Mouse (Mus musculus): ENCODE measurements around the gene Mmaa. TPM values are rescaled to one million over a fixed set of nuclear protein-coding genes. Genes with fewer than 3 reads are reported as not detected.

The Mmaa gene
- polyA plus RNA-seq, 1 experiment from 2014 or later, result 15.9 TPM

DNA sequence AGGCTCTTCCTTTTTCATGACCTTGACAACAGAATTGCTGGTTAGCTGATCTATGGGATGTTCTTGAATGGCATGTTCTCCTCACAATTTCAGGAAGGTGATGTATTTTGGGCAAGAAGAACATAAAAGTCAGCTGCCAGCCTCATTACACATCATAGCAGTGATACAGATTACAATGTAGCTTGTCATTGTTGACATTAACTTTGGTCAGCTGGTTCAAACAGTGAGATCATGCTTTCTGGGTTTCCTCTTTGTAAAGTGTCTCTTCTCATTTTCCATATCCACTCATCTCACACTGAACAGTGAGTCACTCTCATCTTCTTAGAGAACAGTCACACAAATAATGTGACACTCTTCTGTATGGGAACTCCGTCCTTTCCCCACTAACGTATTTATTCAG lies 51.3 kb downstream of the Mmaa start:
- no peak for ATAC-seq (ENCODE audit: low FRiP score)
- DNase-seq (ENCODE audit: low spot score), result no peak
- WGBS, result 89% methylated on average over 2 of the region's 2 CpGs
- no peak overlapping the region for H3K27ac ChIP-seq
- no peak overlapping the region for H3K9ac ChIP-seq
- H3K27me3 ChIP-seq (ENCODE audit: control insufficient read depth, insufficient read depth, low read length), result no peaks in the 10 kb centered on the region
- no peaks in the 10 kb centered on the region for H3K36me3 ChIP-seq (replicated peaks; ENCODE audit: control insufficient read depth, insufficient read depth)
- no peak overlapping the region for H3K4me3 ChIP-seq (replicated peaks; ENCODE audit: low read length)
- no peak overlapping the region for H3K4me2 ChIP-seq (replicated peaks)
- H3K4me1 ChIP-seq (replicated peaks; ENCODE audit: control insufficient read depth, insufficient read depth, low read length), result no peaks in the 10 kb centered on the region
- no peaks in the 10 kb centered on the region for H3K9me3 ChIP-seq (ENCODE audit: control insufficient read depth, low read length)

DNA sequence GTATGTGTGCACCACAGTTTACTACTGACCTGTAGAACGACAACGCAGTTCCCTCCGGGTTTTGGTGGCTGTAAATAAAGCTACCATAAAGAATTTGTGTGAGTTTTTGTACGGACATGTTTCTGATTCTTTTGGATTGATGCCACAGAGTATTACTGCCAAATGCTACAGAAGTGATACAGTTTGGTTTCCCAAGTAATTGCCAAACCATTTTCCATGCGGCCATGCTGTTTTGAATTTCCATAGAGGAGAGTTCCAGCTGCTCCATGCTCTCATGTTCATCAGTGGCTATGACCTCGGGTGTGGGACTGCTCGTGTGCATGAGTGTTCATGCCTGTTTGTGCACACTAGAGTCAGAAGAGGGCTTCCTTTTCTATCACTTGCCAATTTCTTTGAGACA lies 54.7 kb downstream of the Mmaa start:
- no peak overlapping the region for H3K9ac ChIP-seq
- no peak for ATAC-seq (ENCODE audit: low FRiP score)
- no peak for DNase-seq (ENCODE audit: low spot score)

DNA sequence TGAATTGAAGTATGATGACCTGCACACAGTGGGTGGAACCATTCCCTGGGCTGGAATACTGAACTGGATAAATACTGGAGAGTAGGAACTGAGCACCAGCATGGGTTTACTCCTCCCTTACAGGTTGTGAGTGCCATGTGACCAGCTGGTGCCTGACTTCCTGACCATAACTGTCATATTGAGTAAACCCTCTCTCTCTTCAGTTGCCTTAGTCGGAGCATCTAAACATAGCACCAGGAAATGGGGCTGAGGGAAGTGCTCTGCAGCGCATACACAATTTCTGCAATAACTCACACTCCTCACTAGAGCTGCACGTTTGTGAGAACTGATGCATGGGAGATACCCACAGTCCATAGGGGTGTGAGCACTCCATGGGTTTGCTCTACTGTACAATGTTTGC lies 55.4 kb downstream of the Mmaa start:
- Histone ChIP-seq H3K4me1 (replicated peaks; ENCODE audit: control insufficient read depth, insufficient read depth, low read length) (no peaks in the 10 kb centered on the region), H3K27ac (no peak overlapping the region), H3K9me3 (ENCODE audit: control insufficient read depth, low read length) (no peaks in the 10 kb centered on the region), H3K4me2 (replicated peaks) (no peak overlapping the region), H3K36me3 (replicated peaks; ENCODE audit: control insufficient read depth, insufficient read depth) (no peaks in the 10 kb centered on the region), H3K27me3 (ENCODE audit: control insufficient read depth, insufficient read depth, low read length) (no peaks in the 10 kb centered on the region), H3K9ac (no peak overlapping the region), H3K4me3 (replicated peaks; ENCODE audit: low read length) (no peak overlapping the region)
- DNase-seq (ENCODE audit: low spot score) (no peak), ATAC-seq (ENCODE audit: low FRiP score) (no peak)
- WGBS, result 85% methylated on average over 3 of the region's 3 CpGs

More for the DNA sequence above, 54.7 kb downstream of the Mmaa start:
- 88% methylated on average over 7 of the region's 7 CpGs for WGBS
- no peaks in the 10 kb centered on the region for H3K36me3 ChIP-seq (replicated peaks; ENCODE audit: control insufficient read depth, insufficient read depth)
- no peak overlapping the region for H3K4me2 ChIP-seq (replicated peaks)
- no peak overlapping the region for H3K27ac ChIP-seq
- no peak overlapping the region for H3K4me3 ChIP-seq (replicated peaks; ENCODE audit: low read length)
- H3K9me3 ChIP-seq (ENCODE audit: control insufficient read depth, low read length), result no peaks in the 10 kb centered on the region
- H3K4me1 ChIP-seq (replicated peaks; ENCODE audit: control insufficient read depth, insufficient read depth, low read length), result no peaks in the 10 kb centered on the region
- no peaks in the 10 kb centered on the region for H3K27me3 ChIP-seq (ENCODE audit: control insufficient read depth, insufficient read depth, low read length)

GRCm38 (mm10) chr8:79229266-79229888 lies 65.4 kb downstream of the Mmaa start:
- Histone ChIP-seq H3K4me3 (replicated peaks; ENCODE audit: low read length) (no peak overlapping the region), H3K36me3 (replicated peaks; ENCODE audit: control insufficient read depth, insufficient read depth) (no peaks in the 10 kb centered on the region), H3K9ac (no peak overlapping the region), H3K4me1 (replicated peaks; ENCODE audit: control insufficient read depth, insufficient read depth, low read length) (no peaks in the 10 kb centered on the region; the same call in 1 of the 2 replicates), H3K27me3 (ENCODE audit: control insufficient read depth, insufficient read depth, low read length) (no peaks in the 10 kb centered on the region), H3K27ac (no peak overlapping the region), H3K4me2 (replicated peaks) (no peak overlapping the region), H3K9me3 (ENCODE audit: control insufficient read depth, low read length) (no peaks in the 10 kb centered on the region)
- 85% methylated on average over 8 of the region's 8 CpGs for WGBS
- ATAC-seq (ENCODE audit: low FRiP score) (no peak), DNase-seq (ENCODE audit: low spot score) (peak; percentile 22)

GRCm38 (mm10) chr8:79227916-79228315 lies 66.8 kb downstream of the Mmaa start:
- no peak overlapping the region for H3K4me2 ChIP-seq (replicated peaks)
- H3K4me3 ChIP-seq (replicated peaks; ENCODE audit: low read length), result no peak overlapping the region
- ATAC-seq (ENCODE audit: low FRiP score) (no peak), DNase-seq (ENCODE audit: low spot score) (peak; percentile 7)
- no peak overlapping the region for H3K27ac ChIP-seq
- H3K36me3 ChIP-seq (replicated peaks; ENCODE audit: control insufficient read depth, insufficient read depth), result no peaks in the 10 kb centered on the region
- H3K27me3 ChIP-seq (ENCODE audit: control insufficient read depth, insufficient read depth, low read length), result no peaks in the 10 kb centered on the region
- no peaks in the 10 kb centered on the region; the same call in 1 of the 2 replicates for H3K4me1 ChIP-seq (replicated peaks; ENCODE audit: control insufficient read depth, insufficient read depth, low read length)
- H3K9ac ChIP-seq, result no peak overlapping the region
- no peaks in the 10 kb centered on the region for H3K9me3 ChIP-seq (ENCODE audit: control insufficient read depth, low read length)
- 87% methylated on average over 3 of the region's 3 CpGs for WGBS

GRCm38 (mm10) chr8:79227194-79227593 lies 67.5 kb downstream of the Mmaa start:
- no peaks in the 10 kb centered on the region for H3K36me3 ChIP-seq (replicated peaks; ENCODE audit: control insufficient read depth, insufficient read depth)
- H3K27me3 ChIP-seq (ENCODE audit: control insufficient read depth, insufficient read depth, low read length), result no peaks in the 10 kb centered on the region

DNA sequence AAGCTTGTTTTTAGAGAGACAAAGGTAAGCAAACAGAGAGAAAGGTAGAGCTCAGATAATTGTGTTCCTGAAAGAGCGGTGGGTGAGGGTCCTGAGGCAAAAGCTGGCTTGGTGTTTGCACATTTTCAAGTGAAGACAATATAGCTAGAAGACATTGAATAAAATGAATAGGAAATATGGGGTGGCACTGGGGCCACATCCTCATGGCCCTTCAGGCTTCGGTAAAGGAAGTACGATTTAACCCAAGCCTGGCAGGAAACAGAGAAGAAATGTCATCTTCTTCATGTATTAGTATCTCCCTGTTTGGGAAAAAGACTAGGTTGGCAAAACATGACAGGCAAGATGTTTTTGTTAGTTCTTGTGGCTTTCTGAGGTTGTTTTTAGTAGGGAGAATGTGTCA lies 68.7 kb downstream of the Mmaa start:
- ATAC-seq (ENCODE audit: low FRiP score) (no peak), DNase-seq (ENCODE audit: low spot score) (no peak)
- Histone ChIP-seq H3K36me3 (replicated peaks; ENCODE audit: control insufficient read depth, insufficient read depth) (no peaks in the 10 kb centered on the region), H3K9ac (no peak overlapping the region), H3K27me3 (ENCODE audit: control insufficient read depth, insufficient read depth, low read length) (no peaks in the 10 kb centered on the region), H3K4me2 (replicated peaks) (no peak overlapping the region), H3K27ac (no peak overlapping the region), H3K4me3 (replicated peaks; ENCODE audit: low read length) (no peak overlapping the region), H3K4me1 (replicated peaks; ENCODE audit: control insufficient read depth, insufficient read depth, low read length) (no peaks in the 10 kb centered on the region; the same call in 1 of the 2 replicates), H3K9me3 (ENCODE audit: control insufficient read depth, low read length) (no peaks in the 10 kb centered on the region)
- 96% methylated on average over 3 of the region's 3 CpGs for WGBS

More at GRCm38 (mm10) chr8:79227194-79227593, 67.5 kb downstream of the Mmaa start:
- Histone ChIP-seq H3K4me2 (replicated peaks) (no peak overlapping the region), H3K4me3 (replicated peaks; ENCODE audit: low read length) (no peak overlapping the region), H3K9ac (no peak overlapping the region), H3K4me1 (replicated peaks; ENCODE audit: control insufficient read depth, insufficient read depth, low read length) (no peaks in the 10 kb centered on the region; the same call in 1 of the 2 replicates), H3K27ac (no peak overlapping the region), H3K9me3 (ENCODE audit: control insufficient read depth, low read length) (no peaks in the 10 kb centered on the region)
- DNase-seq (ENCODE audit: low spot score), result no peak
- WGBS, result 77% methylated on average over 4 of the region's 4 CpGs
- ATAC-seq (ENCODE audit: low FRiP score), result no peak

DNA sequence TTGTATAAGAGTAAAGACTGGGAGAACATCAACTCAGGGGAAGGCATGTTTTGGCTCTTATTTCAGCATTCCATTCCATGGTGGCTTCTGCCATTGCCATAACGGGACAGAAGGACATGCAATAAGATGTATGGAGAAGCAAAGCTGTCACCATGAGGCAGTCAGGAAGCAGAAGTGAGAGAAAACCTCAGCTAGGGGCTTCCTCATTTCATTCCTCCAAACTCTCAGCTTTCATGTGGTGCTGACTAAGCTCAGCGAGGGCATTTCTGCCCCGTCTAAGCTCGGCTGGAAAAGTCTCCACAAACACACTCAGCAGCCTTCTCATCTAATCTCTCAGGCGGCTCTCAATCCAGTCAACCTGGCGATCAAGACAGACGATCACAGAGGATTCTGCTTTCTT lies 69.2 kb downstream of the Mmaa start:
- DNase-seq (ENCODE audit: low spot score) (no peak), ATAC-seq (ENCODE audit: low FRiP score) (no peak)
- WGBS, result 89% methylated on average over 7 of the region's 7 CpGs

GRCm38 (mm10) chr8:79224363-79224762 lies 70.4 kb downstream of the Mmaa start:
- H3K4me2 ChIP-seq (replicated peaks), result no peak overlapping the region
- ATAC-seq (ENCODE audit: low FRiP score), result no peak
- no peak overlapping the region for H3K27ac ChIP-seq
- H3K9me3 ChIP-seq (ENCODE audit: control insufficient read depth, low read length), result no peaks in the 10 kb centered on the region
- WGBS, result 26% methylated on average over 9 of the region's 9 CpGs
- no peak overlapping the region for H3K9ac ChIP-seq
- no peaks in the 10 kb centered on the region for H3K36me3 ChIP-seq (replicated peaks; ENCODE audit: control insufficient read depth, insufficient read depth)
- H3K4me3 ChIP-seq (replicated peaks; ENCODE audit: low read length), result no peak overlapping the region
- H3K4me1 ChIP-seq (replicated peaks; ENCODE audit: control insufficient read depth, insufficient read depth, low read length), result no peaks in the 10 kb centered on the region; the same call in 1 of the 2 replicates
- no peaks in the 10 kb centered on the region for H3K27me3 ChIP-seq (ENCODE audit: control insufficient read depth, insufficient read depth, low read length)
- DNase-seq (ENCODE audit: low spot score), result no peak

More for the DNA sequence above, 69.2 kb downstream of the Mmaa start:
- Histone ChIP-seq H3K4me2 (replicated peaks) (no peak overlapping the region), H3K36me3 (replicated peaks; ENCODE audit: control insufficient read depth, insufficient read depth) (no peaks in the 10 kb centered on the region), H3K9ac (no peak overlapping the region), H3K27me3 (ENCODE audit: control insufficient read depth, insufficient read depth, low read length) (no peaks in the 10 kb centered on the region), H3K27ac (no peak overlapping the region), H3K4me1 (replicated peaks; ENCODE audit: control insufficient read depth, insufficient read depth, low read length) (no peaks in the 10 kb centered on the region; the same call in 1 of the 2 replicates), H3K9me3 (ENCODE audit: control insufficient read depth, low read length) (no peaks in the 10 kb centered on the region), H3K4me3 (replicated peaks; ENCODE audit: low read length) (no peak overlapping the region)

DNA sequence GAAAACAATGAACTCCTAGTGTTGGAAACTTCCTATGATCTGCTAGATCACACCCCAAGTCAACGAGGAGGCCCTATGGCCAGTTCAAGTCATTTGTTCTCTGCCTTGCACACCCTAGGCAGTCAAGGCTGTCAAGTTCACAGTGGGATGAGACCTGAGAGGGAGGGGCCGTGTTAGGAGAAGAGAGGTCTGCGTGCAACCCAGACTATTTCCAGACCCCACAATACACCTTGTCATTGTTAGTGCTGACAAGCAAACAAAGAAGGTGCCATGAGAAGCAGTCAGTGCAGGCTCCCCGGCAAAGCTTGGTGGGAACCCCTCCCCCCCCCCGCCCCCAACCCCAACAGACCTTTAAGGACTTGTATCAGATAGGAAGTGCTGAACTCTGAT lies 72.0 kb downstream of the Mmaa start:
- no peaks in the 10 kb centered on the region for H3K4me1 ChIP-seq (replicated peaks; ENCODE audit: control insufficient read depth, insufficient read depth, low read length)
- peak; percentile 40; the same call in 1 of the 2 replicates for ATAC-seq (ENCODE audit: low FRiP score)
- no peak overlapping the region for H3K4me2 ChIP-seq (replicated peaks)
- H3K27ac ChIP-seq, result no peak overlapping the region
- no peaks in the 10 kb centered on the region for H3K36me3 ChIP-seq (replicated peaks; ENCODE audit: control insufficient read depth, insufficient read depth)
- H3K9ac ChIP-seq, result no peak overlapping the region
- H3K9me3 ChIP-seq (ENCODE audit: control insufficient read depth, low read length), result no peaks in the 10 kb centered on the region
- DNase-seq (ENCODE audit: low spot score), result no peak
- WGBS, result 58% methylated on average over 5 of the region's 5 CpGs
- no peaks in the 10 kb centered on the region for H3K27me3 ChIP-seq (ENCODE audit: control insufficient read depth, insufficient read depth, low read length)
- H3K4me3 ChIP-seq (replicated peaks; ENCODE audit: low read length), result no peak overlapping the region

Data from hindbrain, embryonic 14.5 days (tissue).